Mouse (Mus musculus): ENCODE results near the gene Cs. TPM values are rescaled to one million over a fixed set of nuclear protein-coding genes. Genes with fewer than 3 reads are reported as not detected.
"Not testable (repeated sequence)": the region's sequence is repeated elsewhere in the genome, so short reads cannot be mapped to it uniquely, and the experiment has no call there.

Gene Cs
- polyA plus RNA-seq, 1 experiment from 2014 or later: 85.4 TPM

DNA sequence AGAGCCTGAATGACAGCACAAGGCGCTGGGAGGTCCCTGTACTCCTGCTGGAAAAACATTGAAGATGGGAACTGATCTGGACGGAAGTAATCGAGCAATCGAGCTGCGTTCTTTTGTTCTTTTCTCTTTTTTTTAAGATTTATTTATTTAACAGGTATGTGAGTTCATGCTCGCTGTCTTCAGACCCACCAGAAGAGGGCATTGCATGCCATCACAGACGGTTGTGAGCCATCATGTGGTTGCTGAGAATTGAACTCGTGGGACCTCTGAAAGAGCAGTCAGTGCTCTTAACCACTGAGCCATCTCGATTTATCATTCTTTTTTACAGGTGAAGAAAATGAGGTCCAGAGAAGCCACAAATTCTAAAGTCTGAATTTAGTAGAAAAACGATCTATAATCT is 9.9 kb upstream of the Cs start:
- no peak overlapping the region for H3K27ac ChIP-seq (ENCODE audit: low read length)
- H3K27me3 ChIP-seq (replicated peaks; ENCODE audit: insufficient read depth, low read length): no peaks in the 10 kb centered on the region
- ATAC-seq (no peak), DNase-seq (ENCODE audit: low spot score) (no peak)
- H3K4me1 ChIP-seq (ENCODE audit: insufficient read depth, low read depth, low read length): peaks cover 8% of the 10 kb centered on the region
- H3K4me3 ChIP-seq (ENCODE audit: low read depth, low read length): no peak overlapping the region
- 83% methylated on average over 10 of the region's 10 CpGs for WGBS
- no peak overlapping the region for H3K4me2 ChIP-seq (replicated peaks; ENCODE audit: low read depth, low read length)
- no peaks in the 10 kb centered on the region for H3K9me3 ChIP-seq (ENCODE audit: low read length)
- TF ChIP-seq EP300 (IDR thresholded peaks at IDR 0.05): no peak
- TF ChIP-seq CTCF (IDR thresholded peaks at IDR 0.05): peak; percentile 29; the same call in 1 of the 2 replicates
- peaks cover 10% of the 10 kb centered on the region; the same call in 1 of the 2 replicates for H3K36me3 ChIP-seq (ENCODE audit: insufficient read depth, low read length)
- H3K9ac ChIP-seq (replicated peaks; ENCODE audit: low read depth): no peak overlapping the region

DNA sequence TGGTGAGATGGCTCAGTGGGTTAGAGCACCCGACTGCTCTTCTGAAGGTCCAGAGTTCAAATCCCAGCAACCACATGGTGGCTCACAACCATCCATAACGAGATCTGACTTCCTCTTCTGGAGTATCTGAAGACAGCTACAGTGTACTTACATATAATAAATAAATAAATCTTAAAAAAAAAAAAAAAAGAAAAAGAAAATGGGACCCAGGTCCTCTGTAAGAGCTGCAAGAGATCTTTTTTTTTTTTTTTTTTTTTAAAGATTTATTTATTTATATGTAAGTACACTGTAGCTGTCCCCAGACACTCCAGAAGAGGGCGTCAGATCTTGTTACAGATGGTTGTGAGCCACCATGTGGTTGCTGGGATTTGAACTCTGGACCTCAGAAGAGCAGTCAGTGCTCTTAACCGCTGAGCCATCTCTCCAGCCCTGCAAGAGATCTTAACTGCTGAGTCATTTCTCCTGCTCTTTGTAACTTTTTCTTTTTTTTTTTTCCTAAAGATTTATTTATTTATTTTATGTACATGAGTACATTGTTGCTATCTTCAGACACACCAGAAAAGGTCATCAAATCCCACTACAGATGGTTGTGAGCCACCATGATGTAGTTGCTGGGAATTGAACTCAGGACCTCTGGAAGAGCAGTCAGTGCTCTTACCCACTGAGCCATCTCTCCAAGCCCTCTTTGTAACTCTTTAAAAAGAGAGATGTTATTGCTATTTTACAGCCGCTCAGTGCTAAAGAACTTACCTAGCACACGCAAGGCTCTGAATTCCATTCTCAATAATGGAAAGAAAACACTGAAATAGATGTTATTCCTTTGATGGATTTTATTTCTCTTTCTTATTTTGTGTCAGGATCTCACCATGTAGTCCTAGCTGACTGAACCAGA is 4.9 kb upstream of the Cs start:
- H3K27ac ChIP-seq (ENCODE audit: low read length); DNase-seq (ENCODE audit: low spot score); H3K9me3 ChIP-seq (ENCODE audit: low read length); H3K27me3 ChIP-seq (replicated peaks; ENCODE audit: insufficient read depth, low read length); ATAC-seq; H3K4me2 ChIP-seq (replicated peaks; ENCODE audit: low read depth, low read length); H3K36me3 ChIP-seq (ENCODE audit: insufficient read depth, low read length); H3K4me3 ChIP-seq (ENCODE audit: low read depth, low read length); H3K9ac ChIP-seq (replicated peaks; ENCODE audit: low read depth); H3K4me1 ChIP-seq (ENCODE audit: insufficient read depth, low read depth, low read length): not testable (repeated sequence)
- WGBS: 76% methylated on average over 5 of the region's 6 CpGs

DNA sequence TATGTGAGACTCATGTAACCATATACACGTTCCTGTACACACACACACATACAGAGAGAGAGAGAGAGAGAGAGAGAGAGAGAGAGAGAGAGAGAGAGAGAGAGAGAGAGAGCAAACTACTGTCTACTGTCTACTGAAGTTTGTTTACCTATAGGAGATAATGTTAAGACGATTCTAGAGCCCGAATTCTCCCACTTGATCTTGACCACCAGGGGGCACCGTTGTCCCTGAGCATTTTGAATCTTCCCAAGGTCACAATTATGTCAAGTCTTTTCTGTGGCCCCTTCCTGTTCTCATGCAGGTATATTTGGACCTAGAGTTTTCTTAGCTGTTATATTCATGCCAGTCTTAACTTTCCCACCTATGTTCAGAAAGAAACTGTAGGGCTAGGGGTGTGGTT is 2.0 kb upstream of the Cs start:
- peaks cover 5% of the 10 kb centered on the region; the same call in 1 of the 2 replicates for H3K4me1 ChIP-seq (ENCODE audit: insufficient read depth, low read depth, low read length)
- no peaks in the 10 kb centered on the region for H3K9me3 ChIP-seq (ENCODE audit: low read length)
- no peak overlapping the region for H3K27ac ChIP-seq (ENCODE audit: low read length)
- WGBS: 0% methylated on average over 4 of the region's 4 CpGs
- ATAC-seq: no peak
- no peak overlapping the region for H3K4me3 ChIP-seq (ENCODE audit: low read depth, low read length)
- no peaks in the 10 kb centered on the region for H3K36me3 ChIP-seq (ENCODE audit: insufficient read depth, low read length)
- DNase-seq (ENCODE audit: low spot score): peak; percentile 86
- H3K27me3 ChIP-seq (replicated peaks; ENCODE audit: insufficient read depth, low read length): no peaks in the 10 kb centered on the region
- H3K9ac ChIP-seq (replicated peaks; ENCODE audit: low read depth): no peak overlapping the region
- no peak overlapping the region for H3K4me2 ChIP-seq (replicated peaks; ENCODE audit: low read depth, low read length)
- TF ChIP-seq CTCF (IDR thresholded peaks at IDR 0.05) (peak; percentile 90), EP300 (IDR thresholded peaks at IDR 0.05) (no peak)

DNA sequence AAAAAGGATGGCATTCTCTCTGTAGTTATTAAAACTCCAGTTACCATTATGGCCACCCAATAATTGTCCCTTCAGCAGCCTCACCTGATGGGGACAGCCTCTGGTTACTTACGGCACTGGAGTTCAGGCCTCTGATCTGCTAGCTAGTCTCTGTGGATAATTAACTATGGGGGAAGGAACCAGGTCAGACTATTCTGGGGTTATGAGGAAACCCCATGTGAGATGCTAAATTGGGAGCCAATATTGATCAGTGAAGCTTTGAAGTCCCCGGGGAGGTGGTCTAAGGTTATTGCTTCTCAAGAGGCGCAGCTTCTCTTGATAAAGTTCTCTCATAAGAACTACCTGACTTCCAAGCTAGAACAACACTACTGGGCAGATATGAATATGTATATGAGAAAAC is 1.3 kb upstream of the Cs start:
- Histone ChIP-seq H3K36me3 (ENCODE audit: insufficient read depth, low read length) (no peaks in the 10 kb centered on the region), H3K27ac (ENCODE audit: low read length) (no peak overlapping the region), H3K4me2 (replicated peaks; ENCODE audit: low read depth, low read length) (no peak overlapping the region), H3K4me3 (ENCODE audit: low read depth, low read length) (no peak overlapping the region), H3K9me3 (ENCODE audit: low read length) (no peaks in the 10 kb centered on the region), H3K4me1 (ENCODE audit: insufficient read depth, low read depth, low read length) (peaks cover 5% of the 10 kb centered on the region; the same call in 1 of the 2 replicates), H3K9ac (replicated peaks; ENCODE audit: low read depth) (no peak overlapping the region), H3K27me3 (replicated peaks; ENCODE audit: insufficient read depth, low read length) (no peaks in the 10 kb centered on the region)
- DNase-seq (ENCODE audit: low spot score) (no peak), ATAC-seq (no peak)
- WGBS: 91% methylated on average over 3 of the region's 3 CpGs
- TF ChIP-seq EP300 (IDR thresholded peaks at IDR 0.05) (no peak), CTCF (IDR thresholded peaks at IDR 0.05) (no peak)

DNA sequence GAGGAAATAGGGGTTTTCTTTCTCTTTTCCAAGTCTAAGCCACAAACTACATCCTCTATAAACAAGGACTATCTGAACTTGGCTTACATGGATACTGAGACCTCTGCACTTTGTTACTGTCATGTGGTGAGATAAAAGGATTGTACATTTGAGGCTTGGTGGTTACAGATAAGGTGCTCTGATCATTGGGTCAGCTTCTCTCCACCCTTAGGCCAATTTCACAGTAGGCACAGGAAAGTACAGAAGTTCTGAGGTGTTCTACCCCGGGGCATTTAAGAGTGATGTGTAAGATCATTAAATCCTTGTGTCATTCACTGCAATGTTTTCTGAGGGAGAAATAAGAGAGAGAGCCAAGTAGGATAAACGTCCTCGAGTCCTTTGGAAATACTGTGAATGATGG is 937 bp upstream of the Cs start:
- Histone ChIP-seq H3K9me3 (ENCODE audit: low read length) (no peaks in the 10 kb centered on the region), H3K4me2 (replicated peaks; ENCODE audit: low read depth, low read length) (peak overlapping the region; percentile 89; the same call in 1 of the 2 replicates), H3K36me3 (ENCODE audit: insufficient read depth, low read length) (no peaks in the 10 kb centered on the region), H3K4me3 (ENCODE audit: low read depth, low read length) (no peak overlapping the region), H3K27ac (ENCODE audit: low read length) (no peak overlapping the region), H3K4me1 (ENCODE audit: insufficient read depth, low read depth, low read length) (peaks cover 5% of the 10 kb centered on the region; the same call in 1 of the 2 replicates), H3K27me3 (replicated peaks; ENCODE audit: insufficient read depth, low read length) (no peaks in the 10 kb centered on the region), H3K9ac (replicated peaks; ENCODE audit: low read depth) (no peak overlapping the region)
- no peak for DNase-seq (ENCODE audit: low spot score)
- TF ChIP-seq CTCF (IDR thresholded peaks at IDR 0.05) (no peak), EP300 (IDR thresholded peaks at IDR 0.05) (no peak)
- 78% methylated on average over 3 of the region's 3 CpGs for WGBS
- no peak for ATAC-seq

DNA sequence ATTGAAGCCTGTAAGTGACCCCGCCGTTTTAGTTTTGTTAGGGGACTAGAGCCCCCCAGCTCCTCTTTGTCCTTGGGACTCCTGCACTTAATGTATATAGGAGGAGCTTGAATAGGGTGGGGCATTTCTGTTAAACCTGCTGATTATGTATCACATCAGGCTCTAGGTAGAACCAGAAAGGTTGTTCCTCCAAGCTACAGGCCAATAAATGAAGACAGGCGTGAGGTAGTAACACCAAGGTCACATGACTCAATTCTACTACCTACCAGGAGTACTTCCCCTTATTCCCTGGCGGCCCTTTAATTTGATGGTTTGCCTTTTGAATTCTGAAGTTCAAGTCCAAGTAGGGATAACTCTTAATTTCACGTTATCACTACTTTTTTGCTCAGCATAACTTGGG is 881 bp downstream of the Cs start:
- no peaks in the 10 kb centered on the region for H3K36me3 ChIP-seq (ENCODE audit: insufficient read depth, low read length)
- ATAC-seq (no peak), DNase-seq (ENCODE audit: low spot score) (peak; percentile 36)
- peak overlapping the region; percentile 92 for H3K27ac ChIP-seq (ENCODE audit: low read length)
- H3K27me3 ChIP-seq (replicated peaks; ENCODE audit: insufficient read depth, low read length): no peaks in the 10 kb centered on the region
- no peaks in the 10 kb centered on the region for H3K9me3 ChIP-seq (ENCODE audit: low read length)
- 11% methylated on average over 5 of the region's 5 CpGs for WGBS
- no peak for TF ChIP-seq EP300 (IDR thresholded peaks at IDR 0.05)
- no peak for TF ChIP-seq CTCF (IDR thresholded peaks at IDR 0.05)
- H3K4me3 ChIP-seq (ENCODE audit: low read depth, low read length): peak overlapping the region; percentile 85
- H3K4me1 ChIP-seq (ENCODE audit: insufficient read depth, low read depth, low read length): peaks cover 5% of the 10 kb centered on the region; the same call in 1 of the 2 replicates
- peak overlapping the region; percentile 80 for H3K9ac ChIP-seq (replicated peaks; ENCODE audit: low read depth)
- H3K4me2 ChIP-seq (replicated peaks; ENCODE audit: low read depth, low read length): peak overlapping the region; percentile 89

Measured in lung, postnatal 0 days (tissue).